Mouse (Mus musculus) C2C12 (cell line): ENCODE results near the gene Tnfrsf19.

Experiments
- CEBPB ChIP-seq: IDR thresholded peaks from one replicate; pipeline ENCODE4 v1.6.1; 2011; ENCODE audit warnings: low read depth, mild to moderate bottlenecking, control low read depth, moderate library complexity
- CTCF ChIP-seq: IDR thresholded peaks from one replicate; pipeline ENCODE4 v1.5.1; 2011; ENCODE audit not compliant: control insufficient read depth, insufficient read depth, insufficient read length
- FOSL1 ChIP-seq: IDR thresholded peaks from one replicate; pipeline ENCODE4 v1.8.0; 2011; ENCODE audit warnings: mild to moderate bottlenecking, low read length; ENCODE audit not compliant: poor library complexity, insufficient read depth, severe bottlenecking
- MAX ChIP-seq: IDR thresholded peaks from one replicate; pipeline ENCODE4 v1.6.1; 2011; ENCODE audit warnings: mild to moderate bottlenecking, control low read depth
- USF1 ChIP-seq: IDR thresholded peaks from one replicate; pipeline ENCODE4 v1.6.1; 2011; ENCODE audit warnings: low read depth, mild to moderate bottlenecking, control low read depth, moderate library complexity

- peak; percentile 16 for TF ChIP-seq CTCF
- TF ChIP-seq USF1 = no peak
- no peak for TF ChIP-seq MAX
- TF ChIP-seq CEBPB = no peak
- no peak for TF ChIP-seq FOSL1
Observed at GRCm38 (mm10) chr14:61085325-61085724, 39.0 kb upstream of the Tnfrsf19 start.
